Mouse (Mus musculus) spleen, adult 2 months (tissue): ENCODE results near the gene Tbkbp1.

Experiments
- CTCF ChIP-seq: fragments of 200-500 bp; IDR thresholded peaks from 2 replicates; pipeline ENCODE4 v1.5.1; 2011; ENCODE audit warnings: mild to moderate bottlenecking, inconsistent platforms; ENCODE audit not compliant: insufficient read depth, insufficient read length, insufficient replicate concordance; ENCODE audit errors: extremely low read depth
- POLR2A ChIP-seq: fragments of 200-500 bp; IDR thresholded peaks from 2 replicates; pipeline ENCODE4 v1.6.1; 2011; ENCODE audit warnings: low read depth, low read length, inconsistent platforms

GRCm38 (mm10) chr11:97191915-97192620 lies 40.8 kb upstream of the Tbkbp1 start:
- no peak for TF ChIP-seq CTCF
- TF ChIP-seq POLR2A = no peak
